Mouse (Mus musculus) stomach, embryonic 16.5 days (tissue): Measurements from ENCODE around the gene Hectd4. TPM values are rescaled to one million over a fixed set of nuclear protein-coding genes. Genes with fewer than 3 reads are reported as not detected.
"Not testable (repeated sequence)": the region's sequence is repeated elsewhere in the genome, so short reads cannot be mapped to it uniquely, and the experiment has no call there.

Experiments
- ATAC-seq: fragments of 200-750 bp; cut with Nextera tagmentation; 2 replicates; pipeline ENCODE4 v1.8.0; 2017; ENCODE audit warnings: moderate number of reproducible peaks, moderate TSS enrichment; ENCODE audit not compliant: insufficient read depth, low FRiP score
- H3K27ac ChIP-seq: fragments of 300-500 bp; sonication (generic); 2 replicates; pipeline ENCODE4 v1.5.1; 2014; ENCODE audit warnings: low read length
- H3K27me3 ChIP-seq: fragments of 300-500 bp; sonication (generic); 2 replicates; pipeline ENCODE4 v1.6.1; 2014; ENCODE audit warnings: low read length, control low read depth, mixed read lengths; ENCODE audit not compliant: control insufficient read depth, insufficient read depth
- H3K36me3 ChIP-seq: fragments of 300-500 bp; sonication (generic); 2 replicates; pipeline ENCODE4 v1.6.1; 2014; ENCODE audit warnings: low read length; ENCODE audit not compliant: control insufficient read depth, insufficient read depth
- H3K4me1 ChIP-seq: fragments of 300-500 bp; sonication (generic); 2 replicates; pipeline ENCODE4 v1.6.1; 2014; ENCODE audit warnings: low read length, control low read depth, mixed read lengths; ENCODE audit not compliant: control insufficient read depth, insufficient read depth
- H3K4me2 ChIP-seq: fragments of 300-500 bp; sonication (generic); 2 replicates; pipeline ENCODE4 v1.6.1; 2014; ENCODE audit warnings: low read depth, low read length, mixed read lengths
- H3K4me3 ChIP-seq: fragments of 300-500 bp; sonication (generic); replicated peaks from 2 replicates; pipeline ENCODE4 v1.5.1; 2014; ENCODE audit warnings: mild to moderate bottlenecking, low read length
- H3K9ac ChIP-seq: fragments of 300-500 bp; sonication (generic); 2 replicates; pipeline ENCODE4 v1.6.1; 2014; ENCODE audit warnings: low read length
- H3K9me3 ChIP-seq: fragments of 300-500 bp; sonication (generic); replicated peaks from 2 replicates; pipeline ENCODE4 v1.6.1; 2016; ENCODE audit warnings: low read length, control low read depth; ENCODE audit not compliant: control insufficient read depth
- WGBS: fragments of 180-500 bp; shearing (Covaris S2); extraction: QIAGEN DNeasy Blood & Tissue Kit; methylation state at CpG from one replicate; pipeline ENCODE4 v1.1.7; 2014; 5-methylcytosine and 5-hydroxymethylcytosine counted together
- polyA plus RNA-seq: library from polyadenylated mRNA; unstranded; fragments of >200 nt; fragmentation: Nextera tagmentation; extraction: Ambion mirVana; gene quantifications from 2 replicates; pipeline ENCODE4 v1.2.1, GENCODE M21; 2015

The Hectd4 gene
- polyA plus RNA-seq, 1 experiment from 2014 or later, result 4.1 TPM

DNA sequence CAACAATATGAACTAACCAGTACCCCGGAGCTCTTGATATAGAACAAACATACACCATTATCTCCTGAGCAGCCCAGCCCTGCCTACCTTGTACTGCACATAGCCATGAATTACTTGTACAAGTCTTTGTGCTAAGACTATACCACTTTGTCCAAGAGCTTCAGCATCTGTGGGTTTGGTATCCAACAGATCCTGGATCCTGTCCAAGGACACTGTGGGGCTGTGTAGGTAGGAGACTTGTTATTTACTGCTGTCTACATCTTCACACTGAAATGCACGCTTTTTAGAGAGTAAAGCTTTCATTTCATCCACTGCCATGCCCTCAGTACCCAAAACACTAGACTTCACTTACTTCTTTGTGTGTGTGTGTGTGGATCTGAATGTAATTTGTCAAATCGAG lies 4.8 kb downstream of the Hectd4 start:
- Histone ChIP-seq H3K27ac (no peak overlapping the region), H3K4me3 (no peak overlapping the region), H3K9ac (no peak overlapping the region), H3K9me3 (0 out of 2 replicates have a peak, but pooled peaks cover 2% of the 10 kb centered on the region), H3K4me2 (no peak overlapping the region), H3K36me3 (no peaks in the 10 kb centered on the region), H3K4me1 (peaks cover 12% of the 10 kb centered on the region), H3K27me3 (no peaks in the 10 kb centered on the region)
- ATAC-seq, result no peak
- WGBS, result 74% methylated on average over 3 of the region's 3 CpGs

DNA sequence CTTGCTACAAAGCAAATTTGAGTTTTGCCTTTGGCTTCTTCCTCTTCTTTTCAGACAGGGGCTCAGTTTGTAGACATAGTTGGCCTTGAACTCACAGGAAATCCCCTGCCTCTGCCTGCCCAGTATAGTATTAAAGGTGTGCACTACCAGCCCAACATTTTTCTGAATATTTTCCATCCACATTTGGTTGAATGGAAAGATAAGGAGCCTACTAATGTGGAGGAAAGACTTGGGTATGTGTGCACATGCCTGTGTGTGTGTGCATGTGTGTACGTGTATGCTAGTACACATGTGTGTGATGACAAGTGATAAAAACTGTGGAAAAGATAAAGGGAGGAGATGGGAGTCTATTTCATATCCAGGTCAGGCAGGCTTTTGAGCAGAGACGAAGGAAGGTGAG lies 5.8 kb downstream of the Hectd4 start:
- Histone ChIP-seq H3K9me3 (0 out of 2 replicates have a peak, but pooled peaks cover 2% of the 10 kb centered on the region), H3K27ac (no peak overlapping the region), H3K4me1 (peaks cover 12% of the 10 kb centered on the region), H3K36me3 (no peaks in the 10 kb centered on the region), H3K27me3 (no peaks in the 10 kb centered on the region), H3K4me3 (no peak overlapping the region), H3K4me2 (no peak overlapping the region), H3K9ac (no peak overlapping the region)
- no peak for ATAC-seq
- WGBS, result 85% methylated on average over 2 of the region's 2 CpGs

DNA sequence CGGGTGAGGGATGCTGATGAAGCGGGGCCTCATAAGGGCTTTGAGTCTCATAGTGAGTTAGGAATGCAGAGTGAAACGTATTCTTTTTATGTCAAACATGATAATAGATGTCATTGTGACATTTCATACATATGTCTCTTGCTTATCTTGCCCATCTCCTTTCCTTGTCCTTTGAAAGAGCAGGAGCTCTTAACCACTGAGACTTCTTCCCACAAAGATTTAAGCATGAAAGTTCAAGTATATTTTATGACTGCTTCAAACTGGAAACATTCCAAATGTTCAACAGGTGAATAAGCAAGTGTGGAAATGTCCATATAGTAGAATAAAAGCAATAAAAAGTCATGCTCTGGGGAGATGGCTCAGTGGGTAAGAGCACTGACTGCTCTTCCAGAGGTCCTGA lies 6.4 kb downstream of the Hectd4 start:
- WGBS, result 56% methylated on average over 3 of the region's 3 CpGs
- H3K36me3 ChIP-seq, result no peaks in the 10 kb centered on the region
- no peak overlapping the region for H3K27ac ChIP-seq
- peaks cover 12% of the 10 kb centered on the region for H3K4me1 ChIP-seq
- ATAC-seq, result no peak
- H3K4me3 ChIP-seq, result no peak overlapping the region
- 0 out of 2 replicates have a peak, but pooled peaks cover 2% of the 10 kb centered on the region for H3K9me3 ChIP-seq
- H3K4me2 ChIP-seq, result no peak overlapping the region
- H3K27me3 ChIP-seq, result no peaks in the 10 kb centered on the region
- H3K9ac ChIP-seq, result no peak overlapping the region

DNA sequence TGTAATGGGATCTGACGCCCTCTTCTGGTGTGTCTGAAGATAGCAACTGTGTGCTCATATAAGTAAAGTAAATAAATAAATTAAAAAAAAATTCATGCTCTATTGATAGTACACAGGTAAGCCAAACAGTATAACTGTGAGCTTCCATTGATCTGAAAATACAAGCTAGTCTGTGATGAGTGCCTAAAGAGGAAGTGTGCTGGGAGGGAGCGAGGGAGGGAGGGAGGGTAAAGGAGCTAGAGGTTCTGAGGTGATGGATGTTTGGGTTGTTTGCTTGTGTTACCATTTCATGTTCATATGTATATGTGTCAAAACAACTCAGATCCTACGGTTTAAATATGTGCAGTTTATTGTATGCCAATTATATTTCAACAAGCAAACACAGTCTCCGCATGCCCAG lies 6.8 kb downstream of the Hectd4 start:
- Histone ChIP-seq H3K4me2 (no peak overlapping the region), H3K36me3 (no peaks in the 10 kb centered on the region), H3K4me1 (peaks cover 8% of the 10 kb centered on the region; the same call in 1 of the 2 replicates), H3K27ac (no peak overlapping the region), H3K4me3 (no peak overlapping the region), H3K9me3 (0 out of 2 replicates have a peak, but pooled peaks cover 2% of the 10 kb centered on the region), H3K27me3 (no peaks in the 10 kb centered on the region), H3K9ac (no peak overlapping the region)
- no peak for ATAC-seq
- WGBS, result 85% methylated on average over 4 of the region's 4 CpGs

DNA sequence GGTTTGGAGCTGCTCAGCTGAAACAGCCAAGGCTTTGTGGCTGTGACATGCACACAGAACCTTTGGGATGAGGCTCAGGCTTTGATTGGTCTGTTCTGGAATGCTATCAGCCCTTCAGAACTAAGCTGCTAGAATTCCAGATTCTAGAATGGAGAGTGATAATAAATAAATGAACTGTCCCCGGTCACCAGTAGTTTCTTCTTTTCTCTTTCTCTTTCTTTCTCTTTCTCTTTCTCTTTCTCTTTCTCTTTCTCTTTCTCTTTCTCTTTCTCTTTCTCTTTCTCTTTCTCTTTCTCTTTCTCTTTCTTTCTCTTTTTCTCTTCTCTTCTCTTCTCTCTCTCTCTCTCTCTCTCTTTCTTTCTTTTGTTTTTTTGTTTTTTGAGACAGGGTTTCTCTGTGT lies 7.3 kb downstream of the Hectd4 start:
- not testable (repeated sequence) for H3K36me3 ChIP-seq, H3K9me3 ChIP-seq, H3K4me1 ChIP-seq, H3K4me3 ChIP-seq, H3K9ac ChIP-seq, H3K4me2 ChIP-seq, H3K27ac ChIP-seq, ATAC-seq, H3K27me3 ChIP-seq
- 93% methylated on average over 1 of the region's 1 CpGs for WGBS

DNA sequence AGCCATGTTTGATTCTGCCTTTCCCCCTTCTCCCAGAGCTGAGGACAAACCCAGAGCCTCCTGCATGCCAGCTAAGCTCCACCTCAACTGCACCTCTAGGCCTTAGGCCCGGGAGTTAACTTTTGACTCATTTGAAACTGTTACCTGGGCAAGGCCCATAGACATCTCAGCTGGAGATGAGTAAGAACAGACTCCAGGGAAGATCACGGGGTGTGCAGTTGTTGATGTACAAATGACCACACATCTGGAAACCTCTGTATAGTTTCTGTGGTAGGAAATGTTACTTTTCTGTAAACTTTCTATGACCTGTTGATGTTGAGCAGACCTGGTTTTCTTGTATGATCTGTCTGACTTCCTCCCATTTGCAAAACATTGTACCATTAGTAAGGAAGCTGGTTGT lies 9.2 kb downstream of the Hectd4 start:
- ATAC-seq, result no peak
- Histone ChIP-seq H3K4me3 (no peak overlapping the region), H3K9ac (no peak overlapping the region), H3K4me2 (no peak overlapping the region), H3K9me3 (0 out of 2 replicates have a peak, but pooled peaks cover 2% of the 10 kb centered on the region), H3K4me1 (peaks cover 6% of the 10 kb centered on the region; the same call in 1 of the 2 replicates), H3K36me3 (no peaks in the 10 kb centered on the region), H3K27me3 (no peaks in the 10 kb centered on the region), H3K27ac (no peak overlapping the region)
- 64% methylated on average over 2 of the region's 2 CpGs for WGBS

DNA sequence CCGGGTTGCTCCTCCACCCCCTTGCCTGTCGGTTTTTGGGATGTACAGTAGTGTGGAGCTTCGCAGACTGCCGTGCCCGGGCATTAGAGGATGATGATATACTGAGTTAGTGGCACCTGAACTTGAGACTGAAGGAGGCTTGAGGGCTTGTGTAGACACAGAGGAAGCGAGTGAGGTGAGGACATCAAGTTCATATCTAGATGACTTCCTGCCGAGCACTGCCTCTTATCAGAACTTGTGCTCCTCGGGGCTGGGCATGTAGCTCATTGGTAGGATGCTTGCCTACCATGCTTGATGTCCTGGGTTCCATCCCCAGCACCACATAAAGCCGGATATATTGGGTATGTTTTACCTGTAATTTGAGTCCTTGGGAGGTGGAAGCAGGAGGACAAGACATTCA lies 10.8 kb downstream of the Hectd4 start:
- H3K4me1 ChIP-seq, result 0 out of 2 replicates have a peak, but pooled peaks cover 2% of the 10 kb centered on the region
- H3K4me3 ChIP-seq, result no peak overlapping the region
- H3K36me3 ChIP-seq, result no peaks in the 10 kb centered on the region
- ATAC-seq, result no peak
- H3K27ac ChIP-seq, result no peak overlapping the region
- 85% methylated on average over 9 of the region's 9 CpGs for WGBS
- no peaks in the 10 kb centered on the region for H3K27me3 ChIP-seq
- no peak overlapping the region for H3K4me2 ChIP-seq
- H3K9ac ChIP-seq, result no peak overlapping the region
- 0 out of 2 replicates have a peak, but pooled peaks cover 2% of the 10 kb centered on the region for H3K9me3 ChIP-seq

DNA sequence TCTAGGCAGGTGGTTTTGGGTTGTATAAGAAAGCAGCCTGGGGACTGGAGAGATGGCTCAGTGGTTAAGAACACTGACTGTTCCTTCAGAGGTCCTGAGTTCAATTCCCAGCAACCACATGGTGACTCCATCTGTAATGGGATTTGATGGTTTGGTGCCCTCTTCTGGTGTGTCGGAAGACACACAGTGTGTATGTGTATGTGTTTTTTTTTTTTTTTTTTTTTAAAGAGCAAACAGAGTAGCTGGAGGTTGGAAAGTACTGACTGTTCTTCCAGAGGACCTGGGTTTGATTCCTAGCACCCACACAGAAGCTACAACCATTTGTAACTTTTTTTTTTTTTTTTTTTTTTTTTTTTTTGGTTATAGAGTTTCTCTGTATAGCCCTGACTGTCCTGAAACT lies 12.8 kb downstream of the Hectd4 start:
- WGBS, result 100% methylated on average over 1 of the region's 1 CpGs
- no peak for ATAC-seq
- no peak overlapping the region for H3K9ac ChIP-seq

DNA sequence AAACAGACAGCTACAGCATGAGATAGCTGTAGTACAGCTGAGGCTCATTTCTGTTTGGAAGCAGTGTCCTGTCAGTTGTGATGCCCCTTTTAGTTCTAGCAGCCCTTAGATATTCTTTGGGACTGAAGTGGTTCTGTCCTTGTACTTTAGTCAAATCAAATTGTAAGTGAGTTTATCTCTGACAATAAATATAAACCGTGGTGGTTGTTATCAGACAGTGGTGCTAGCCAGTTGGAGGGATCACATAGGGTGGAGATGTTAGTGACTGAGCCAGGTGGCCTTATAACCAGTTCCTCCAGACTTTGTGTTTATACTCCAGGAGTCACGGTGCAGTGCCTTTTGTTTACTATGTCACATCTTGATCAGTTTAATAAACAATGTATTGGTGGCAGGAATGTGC lies 13.7 kb downstream of the Hectd4 start:
- Histone ChIP-seq H3K27ac (no peak overlapping the region), H3K4me2 (no peak overlapping the region), H3K36me3 (no peaks in the 10 kb centered on the region), H3K4me3 (no peak overlapping the region), H3K27me3 (no peaks in the 10 kb centered on the region), H3K4me1 (0 out of 2 replicates have a peak, but pooled peaks cover 2% of the 10 kb centered on the region), H3K9ac (no peak overlapping the region), H3K9me3 (0 out of 2 replicates have a peak, but pooled peaks cover 2% of the 10 kb centered on the region)
- ATAC-seq, result peak; percentile 25; the same call in 1 of the 2 replicates
- 47% methylated on average over 2 of the region's 2 CpGs for WGBS

More for the DNA sequence above, 12.8 kb downstream of the Hectd4 start:
- Histone ChIP-seq H3K27me3 (no peaks in the 10 kb centered on the region), H3K36me3 (no peaks in the 10 kb centered on the region), H3K4me2 (no peak overlapping the region), H3K4me3 (no peak overlapping the region), H3K4me1 (0 out of 2 replicates have a peak, but pooled peaks cover 2% of the 10 kb centered on the region), H3K9me3 (0 out of 2 replicates have a peak, but pooled peaks cover 2% of the 10 kb centered on the region), H3K27ac (no peak overlapping the region)
